Mouse (Mus musculus) heart, postnatal 36 days (tissue): ENCODE results near the gene Fgf10. TPM values are rescaled to one million over a fixed set of nuclear protein-coding genes. Genes with fewer than 3 reads are reported as not detected.

Experiments used
- DNase-seq, 2 experiments: peaks; one replicate each; pipeline ENCODE4 v3.0.0; 2021 to 2022
- intact Hi-C: fragments of 180-260 bp; cut with DNase I; formaldehyde crosslinking; loops from one replicate; pipeline ENCODE4 v1.15.1; 2025
- total RNA-seq, 2 experiments: library from RNA; stranded (reverse); gene quantifications; 2 replicates each; pipeline ENCODE4 v1.2.3; 2021

Gene Fgf10
- total RNA-seq, 2 experiments from 2014 or later, result 0.27 to 0.28 TPM

DNA sequence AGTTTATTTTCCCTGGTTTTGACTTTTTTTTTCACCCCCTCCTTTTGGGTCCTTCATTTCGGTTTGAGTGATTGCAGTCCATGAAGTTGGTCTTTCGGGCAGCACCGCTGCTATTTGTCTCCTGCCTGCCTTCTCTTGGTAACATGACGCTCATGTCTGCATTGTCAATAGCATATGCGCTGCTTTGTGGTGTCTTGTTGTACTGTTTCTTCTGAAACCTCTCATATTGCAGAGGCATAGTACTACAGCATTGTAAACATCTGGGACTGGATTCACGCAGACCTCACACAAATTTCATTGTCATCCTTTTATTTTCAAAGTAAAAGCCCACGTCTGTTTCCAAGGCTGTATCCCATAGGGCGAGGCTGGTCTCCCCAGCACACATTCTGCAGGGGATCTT lies 46.7 kb downstream of the Fgf10 start:
- intact Hi-C loops, result no loop called here
- DNase-seq, result no peak

DNA sequence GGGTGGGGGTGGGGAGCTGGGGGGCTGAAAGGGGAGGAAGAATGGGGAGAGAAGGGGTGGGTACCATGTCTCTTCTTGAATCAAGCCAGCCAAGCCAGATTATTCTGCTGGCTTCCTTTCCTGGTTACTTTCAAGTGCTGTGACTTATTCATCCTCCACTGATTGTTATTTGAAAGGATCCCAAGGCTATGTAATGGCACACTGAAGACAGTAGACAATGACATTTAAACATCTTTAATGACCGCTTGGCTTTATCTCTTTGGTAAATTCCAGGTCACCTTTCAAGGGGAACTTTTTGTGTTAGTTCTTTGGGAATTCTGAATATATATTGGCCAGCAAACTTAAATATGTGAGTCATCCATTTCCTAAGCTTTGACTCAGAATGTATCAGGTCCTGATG lies 47.1 kb downstream of the Fgf10 start:
- intact Hi-C loops, result no loop called here
- no peak for DNase-seq

DNA sequence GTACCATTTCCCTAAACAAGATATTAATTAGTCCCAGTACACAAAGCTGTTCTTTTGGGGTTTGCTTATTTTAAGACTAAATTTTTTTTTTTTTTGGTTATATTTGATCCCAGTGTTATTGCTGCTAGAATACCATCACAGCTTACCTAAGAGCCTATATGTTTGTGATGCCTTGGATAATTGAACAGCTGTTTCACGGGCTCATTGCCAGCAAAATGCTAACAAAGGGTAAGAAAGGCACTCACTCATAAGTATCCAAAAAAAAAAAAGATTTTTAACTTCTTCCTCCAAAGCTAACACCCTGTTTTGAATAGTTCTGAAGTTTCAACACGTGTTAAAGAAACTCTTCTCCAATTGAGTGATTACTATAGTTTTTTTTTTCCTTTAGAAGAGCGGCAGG lies 48.8 kb downstream of the Fgf10 start:
- DNase-seq, result no peak
- intact Hi-C loops, result no loop called here

DNA sequence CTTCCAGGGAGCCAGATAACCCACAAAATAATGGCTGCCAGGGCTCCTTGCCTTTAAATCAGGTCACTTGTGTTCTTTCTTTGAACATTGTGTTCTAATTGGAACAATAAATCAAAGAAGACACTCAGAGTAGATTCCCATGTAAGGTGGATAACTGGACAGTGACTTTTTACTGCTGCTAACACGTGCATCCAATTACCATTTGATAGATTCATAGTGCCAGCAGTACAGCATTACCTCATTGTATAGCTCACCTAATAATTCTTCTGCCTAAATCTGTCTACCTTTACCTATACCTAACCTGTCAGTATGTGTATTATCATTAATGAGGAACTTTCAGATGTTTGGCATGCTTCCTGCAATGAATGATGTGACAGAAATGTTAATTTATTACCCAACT lies 52.1 kb downstream of the Fgf10 start:
- DNase-seq, result no peak

DNA sequence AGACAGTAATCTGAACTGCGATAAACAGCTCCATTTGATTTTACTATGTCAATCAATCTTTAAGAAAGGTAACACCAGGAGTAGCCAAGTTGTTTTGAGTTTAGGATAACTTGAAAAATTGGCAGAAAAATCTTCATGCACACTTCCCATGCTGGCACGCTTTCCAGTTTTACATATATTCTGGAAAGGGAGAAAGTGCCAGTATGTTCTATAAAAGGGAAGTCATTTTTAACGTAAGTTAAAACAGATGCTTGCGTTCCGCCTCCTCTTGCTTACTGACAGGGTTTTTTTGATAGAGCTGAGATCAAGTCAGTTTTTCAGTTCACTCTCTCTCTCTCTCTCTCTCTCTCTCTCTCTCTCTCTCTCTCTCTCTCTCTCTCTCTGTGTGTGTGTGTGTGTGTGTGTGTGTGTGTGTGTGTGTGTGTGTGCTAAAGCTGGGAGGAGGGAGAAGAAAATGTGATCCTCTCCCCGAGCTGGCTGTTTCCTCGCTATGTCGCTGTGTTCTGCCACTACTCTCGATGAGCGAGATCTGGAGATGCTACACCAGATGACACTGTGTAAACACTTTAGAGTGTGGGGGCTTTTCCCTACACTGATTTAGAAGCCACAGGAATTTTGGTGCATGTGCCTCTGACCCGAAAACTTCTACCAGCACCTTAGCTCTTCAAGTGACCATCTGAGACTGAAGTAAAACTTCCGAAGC lies 62.4 kb downstream of the Fgf10 start:
- DNase-seq, result no peak
- intact Hi-C loops, result no loop called here

More for the DNA sequence above, 52.1 kb downstream of the Fgf10 start:
- intact Hi-C loops, result no loop called here

GRCm38 (mm10) chr13:118739854-118740411 lies 70.3 kb downstream of the Fgf10 start:
- intact Hi-C loops, result no loop called here
- DNase-seq, result no peak

DNA sequence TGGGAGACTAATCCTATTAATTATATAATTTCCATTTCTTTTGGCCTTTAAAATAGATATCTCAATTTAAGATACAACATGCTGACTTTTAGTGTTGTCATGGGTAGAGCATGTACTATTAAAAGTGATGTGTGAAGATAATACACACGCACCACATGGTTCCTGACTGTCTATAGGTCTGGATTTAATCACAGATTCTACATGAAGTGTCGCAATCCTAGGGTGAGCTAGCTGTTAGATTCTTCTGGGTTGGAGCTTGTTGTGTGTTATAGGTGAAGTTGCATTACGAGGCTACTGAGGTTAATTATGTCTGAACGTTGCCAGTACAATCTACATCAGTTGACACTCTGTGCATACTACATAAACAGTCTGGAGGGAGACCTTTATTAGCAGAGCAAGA lies 73.2 kb downstream of the Fgf10 start:
- intact Hi-C loops, result no loop called here
- no peak for DNase-seq

GRCm38 (mm10) chr13:118744806-118745205 lies 75.2 kb downstream of the Fgf10 start:
- no peak for DNase-seq
- intact Hi-C loops, result no loop called here

DNA sequence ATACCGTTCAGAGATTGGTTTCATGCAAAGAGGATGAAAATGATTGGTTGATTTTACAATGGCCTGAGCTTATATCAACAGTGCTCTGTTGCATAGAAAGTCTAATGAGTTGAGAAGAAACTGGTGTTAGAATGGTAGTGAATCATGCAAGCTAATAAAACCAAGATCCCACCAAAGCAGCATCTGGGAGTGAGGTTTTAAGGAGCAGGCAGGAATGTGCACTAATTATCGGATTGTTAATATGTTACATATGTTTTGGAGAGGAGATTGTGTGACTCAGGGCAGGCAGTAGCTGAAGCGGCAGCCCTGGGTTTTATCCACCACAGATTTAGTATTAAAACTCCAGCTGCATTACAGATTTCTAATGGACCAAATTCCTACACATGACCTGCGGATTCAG lies 76.8 kb downstream of the Fgf10 start:
- no peak for DNase-seq

GRCm38 (mm10) chr13:118754024-118754423 lies 84.4 kb downstream of the Fgf10 start:
- intact Hi-C loops, result no loop called here
- no peak for DNase-seq

More for the DNA sequence above, 76.8 kb downstream of the Fgf10 start:
- intact Hi-C loops, result no loop called here

DNA sequence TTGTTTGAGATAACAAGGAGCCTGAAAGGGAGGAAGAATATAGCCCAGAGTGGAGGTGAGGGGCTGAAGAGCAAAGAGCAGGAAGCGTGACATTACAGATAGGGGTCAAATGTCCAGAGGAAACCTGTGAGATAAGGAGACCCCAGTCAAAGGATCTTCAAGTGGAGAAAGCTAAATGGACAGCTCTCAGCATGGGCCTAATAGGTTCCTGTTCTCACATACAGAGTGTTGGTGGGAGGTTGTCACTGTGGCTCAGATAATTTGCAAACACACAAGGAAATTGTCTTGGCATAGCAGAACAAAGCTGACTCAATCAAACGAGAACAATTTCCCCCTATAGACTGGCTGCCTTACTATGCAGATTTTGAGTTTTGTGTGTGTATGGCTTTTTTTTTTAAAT lies 89.4 kb downstream of the Fgf10 start:
- DNase-seq, result no peak
- intact Hi-C loops, result no loop called here

GRCm38 (mm10) chr13:118762982-118763381 lies 93.4 kb downstream of the Fgf10 start:
- no peak for DNase-seq
- intact Hi-C loops, result no loop called here

DNA sequence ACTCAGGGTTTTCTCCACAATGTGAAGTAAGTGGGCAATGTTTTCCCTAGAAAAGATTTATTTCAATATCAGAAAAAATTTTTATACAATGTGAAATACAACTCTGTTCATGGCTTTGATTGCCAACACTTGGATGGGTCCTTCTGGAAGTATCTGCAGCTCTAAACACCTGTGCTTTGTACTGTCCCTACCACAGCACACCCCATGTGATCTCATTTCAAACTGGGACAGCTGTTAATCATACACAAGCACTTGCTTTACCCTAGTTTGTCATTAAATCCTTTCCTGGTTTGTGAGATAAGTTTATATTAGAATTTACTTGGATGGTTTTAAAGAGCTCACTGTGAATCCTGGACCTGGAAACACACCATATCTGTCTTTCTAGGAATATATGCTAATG lies 102.6 kb downstream of the Fgf10 start:
- no peak for DNase-seq
- intact Hi-C loops, result no loop called here

DNA sequence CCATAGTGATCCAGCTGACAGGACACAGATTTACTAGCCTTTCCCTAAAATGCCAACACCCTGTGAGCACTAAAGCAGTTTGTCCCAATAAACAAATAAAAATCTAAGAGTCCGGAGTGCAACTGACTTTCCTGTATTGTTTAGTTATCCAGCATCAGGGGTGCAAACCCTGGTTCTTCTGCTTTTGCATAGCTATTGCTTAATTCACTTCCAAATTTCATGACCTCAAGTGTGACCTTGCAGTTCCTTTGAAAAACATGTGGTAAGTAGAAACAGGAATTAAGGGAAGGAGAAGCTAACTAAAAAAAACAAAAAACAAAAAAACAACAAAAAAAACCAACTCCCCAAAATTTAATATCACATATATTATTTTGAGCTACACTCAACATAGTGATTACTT lies 105.6 kb downstream of the Fgf10 start:
- DNase-seq, result no peak
- intact Hi-C loops, result no loop called here

DNA sequence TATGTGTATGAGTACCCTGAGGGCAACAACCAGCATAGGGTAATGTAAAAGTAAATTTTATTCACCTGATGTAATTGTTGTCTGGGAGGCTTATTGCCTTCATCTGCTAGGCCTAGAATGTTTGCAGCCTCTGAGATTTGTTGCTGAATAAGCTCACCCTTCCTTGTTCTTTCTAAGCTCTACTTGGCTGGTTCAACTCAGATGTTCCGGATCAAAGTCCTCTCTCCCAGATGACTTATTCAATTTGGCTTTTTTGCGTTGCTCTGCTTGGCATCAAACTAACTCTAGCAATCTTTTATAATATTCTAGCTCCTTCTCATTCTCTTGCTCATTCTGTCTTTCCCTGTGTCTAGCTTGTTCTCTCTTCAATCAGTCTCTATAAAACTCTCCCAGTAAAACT lies 109.6 kb downstream of the Fgf10 start:
- intact Hi-C loops, result no loop called here
- no peak for DNase-seq

- DNase-seq, result no peak
- intact Hi-C loops, result no loop called here
Measured at GRCm38 (mm10) chr13:118791753-118792152, 122.2 kb downstream of the Fgf10 start.

DNA sequence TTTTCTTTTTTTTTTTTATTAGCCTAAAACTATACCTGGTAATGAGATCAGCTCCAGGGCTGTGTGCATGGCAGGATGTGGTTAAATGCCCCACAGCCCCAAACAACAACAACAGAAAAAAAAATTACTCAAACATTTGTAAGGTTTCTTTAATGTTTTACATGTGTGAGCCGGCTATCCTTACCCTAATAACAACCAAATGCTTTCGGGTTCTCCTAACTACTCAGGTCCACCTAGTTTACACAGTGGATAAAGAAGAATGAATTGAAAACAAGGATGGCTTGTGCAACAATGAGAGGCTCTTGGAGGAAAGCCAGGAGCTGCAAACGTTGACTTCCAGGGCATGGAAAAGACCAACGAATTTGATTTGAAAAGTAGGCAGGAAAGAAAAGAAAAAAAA lies 122.6 kb downstream of the Fgf10 start:
- no peak for DNase-seq
- intact Hi-C loops, result no loop called here

- intact Hi-C loops, result no loop called here
- DNase-seq, result no peak
Measured at GRCm38 (mm10) chr13:118800176-118800575, 130.6 kb downstream of the Fgf10 start.

DNA sequence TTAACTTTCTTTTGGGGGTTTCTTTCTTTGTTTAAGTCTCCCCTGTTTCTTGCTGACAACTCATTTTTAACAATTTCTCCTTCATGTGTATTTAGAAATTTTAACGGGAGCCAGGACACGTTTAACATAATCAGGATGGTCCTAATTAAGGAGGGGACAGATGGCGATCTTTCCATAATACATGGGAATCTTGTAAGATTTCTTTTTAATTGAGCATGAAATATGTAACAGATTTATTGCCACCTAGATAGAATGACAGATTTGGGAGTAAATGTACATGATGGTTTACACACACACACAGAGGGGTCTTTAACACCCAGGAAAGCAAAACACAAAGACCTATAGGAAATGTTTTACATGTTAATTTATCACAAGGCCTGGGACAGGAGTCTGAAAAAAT lies 137.1 kb downstream of the Fgf10 start:
- no peak for DNase-seq

GRCm38 (mm10) chr13:118819785-118820184 lies 150.2 kb downstream of the Fgf10 start:
- no peak for DNase-seq
- intact Hi-C loops, result no loop called here

More for the DNA sequence above, 137.1 kb downstream of the Fgf10 start:
- intact Hi-C loops, result no loop called here

GRCm38 (mm10) chr13:118823113-118823512 lies 153.5 kb downstream of the Fgf10 start:
- intact Hi-C loops, result no loop called here
- no peak for DNase-seq

DNA sequence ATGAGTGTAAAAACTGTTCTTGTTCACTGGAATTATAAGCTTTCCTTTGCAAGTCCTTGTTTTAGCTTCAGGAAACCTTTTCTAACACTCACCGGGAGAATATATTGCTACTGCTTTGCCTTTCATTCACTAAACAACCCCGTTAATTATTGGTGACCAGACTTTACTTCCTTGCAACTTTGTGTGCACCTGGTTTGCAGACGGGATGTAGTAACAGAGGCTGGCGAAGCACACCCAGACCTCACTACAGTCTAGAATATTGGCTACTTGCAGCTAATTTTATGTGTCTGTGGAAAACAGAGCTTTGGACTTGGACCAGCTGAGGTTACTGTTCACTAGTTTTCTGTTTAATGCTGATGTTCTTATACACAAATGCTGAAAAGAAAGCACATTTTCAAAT lies 155.5 kb downstream of the Fgf10 start:
- no peak for DNase-seq
- intact Hi-C loops, result no loop called here
